Mouse (Mus musculus) megakaryocyte, embryonic 14.5 days (primary cell): Measurements from ENCODE around the gene Crtc3.

Experiments
- FLI1 ChIP-seq: IDR thresholded peaks from 2 replicates; pipeline ENCODE4 v1.6.1; 2012; ENCODE audit warnings: low read length, inconsistent platforms, mixed read lengths
- GATA1 ChIP-seq: IDR thresholded peaks from 3 replicates; pipeline ENCODE4 v1.6.1; 2012; ENCODE audit warnings: mixed read lengths, low read length, inconsistent platforms, borderline replicate concordance

- TF ChIP-seq GATA1 (no peak), FLI1 (no peak)
Observed at GRCm38 (mm10) chr7:80623276-80623675, 65.4 kb downstream of the Crtc3 start.
